Mouse (Mus musculus): ENCODE measurements around the gene Gm28048.

GRCm38 (mm10) chr11:22957791-22958374 lies 24.0 kb downstream of the Gm28048 start:
- TF ChIP-seq GATA1 (IDR thresholded peaks at IDR 0.05; ENCODE audit: borderline replicate concordance, low read length) (no peak), FLI1 (IDR thresholded peaks at IDR 0.05; ENCODE audit: low read length) (no peak)
